Mouse (Mus musculus): ENCODE results near the gene Ncbp3.

DNA sequence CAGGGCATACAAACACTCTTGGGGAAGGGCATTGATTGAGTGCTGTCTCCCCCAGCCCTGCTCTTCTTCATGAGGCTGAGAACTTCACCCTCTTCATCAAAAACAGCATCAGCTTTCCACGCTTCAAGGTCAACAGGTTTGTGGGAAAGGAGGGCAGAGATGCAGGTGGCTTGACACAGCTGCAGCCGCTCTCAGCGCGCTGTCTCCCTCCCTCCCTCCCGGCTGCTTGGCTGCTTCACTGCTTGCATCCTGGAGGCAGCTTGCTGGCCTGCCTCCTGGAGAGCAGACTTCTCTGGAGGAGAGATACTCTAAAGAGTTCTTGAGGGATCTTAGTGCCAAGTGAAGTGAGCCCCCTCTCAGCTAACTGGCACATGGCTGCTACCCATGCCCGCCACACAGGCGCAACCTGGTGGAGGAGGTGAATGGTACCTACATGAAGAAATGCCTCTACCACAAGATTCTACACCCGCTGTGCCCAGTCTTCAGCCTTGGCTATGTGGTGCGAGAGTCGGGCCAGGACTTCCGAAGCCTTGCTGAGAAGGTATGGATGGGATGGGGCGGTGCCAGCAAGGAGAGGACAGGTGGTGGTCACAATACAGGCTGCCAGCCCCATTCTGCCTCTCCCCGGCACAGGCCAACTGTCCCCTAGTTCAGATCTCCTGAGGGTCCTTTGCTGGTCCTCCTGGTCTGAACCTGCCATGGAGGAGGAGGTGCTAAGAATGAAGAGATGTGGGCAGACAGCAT is 37.9 kb upstream of the Ncbp3 start:
- no peak for TF ChIP-seq CTCF (IDR thresholded peaks at IDR 0.05; ENCODE audit: extremely low read depth, insufficient read depth, insufficient read length, insufficient replicate concordance)
- no peak for TF ChIP-seq POLR2A (IDR thresholded peaks at IDR 0.05; ENCODE audit: low read depth, low read length)
